Mouse (Mus musculus) spleen, embryonic (tissue): Measurements from ENCODE around the gene Dusp5.
"Not testable (repeated sequence)": the region's sequence is repeated elsewhere in the genome, so short reads cannot be mapped to it uniquely, and the experiment has no call there.

ENCODE experiments used
- CTCF ChIA-PET: fragments of 350-600 bp; sonication (Branson Sonifier 250); formaldehyde crosslinking; loops from one replicate; lab custom pipeline; 2022; lab: Charles Lee

Dusp5 gene

GRCm38 (mm10) chr19:53572607-53573006 lies 43.7 kb downstream of the Dusp5 start:
- CTCF ChIA-PET: interaction anchor here (0.7 kb wide), 1 partner anchor 185 kb away, joined by 3 read pairs; no protein-coding TSS in a partner anchor

- CTCF ChIA-PET: no interaction called here
Observed at GRCm38 (mm10) chr19:53573151-53573550, 44.2 kb downstream of the Dusp5 start.

- CTCF ChIA-PET: no interaction called here
Observed at GRCm38 (mm10) chr19:53574131-53574530, 45.2 kb downstream of the Dusp5 start.

GRCm38 (mm10) chr19:53574546-53574945 lies 45.6 kb downstream of the Dusp5 start:
- CTCF ChIA-PET: no interaction called here

DNA sequence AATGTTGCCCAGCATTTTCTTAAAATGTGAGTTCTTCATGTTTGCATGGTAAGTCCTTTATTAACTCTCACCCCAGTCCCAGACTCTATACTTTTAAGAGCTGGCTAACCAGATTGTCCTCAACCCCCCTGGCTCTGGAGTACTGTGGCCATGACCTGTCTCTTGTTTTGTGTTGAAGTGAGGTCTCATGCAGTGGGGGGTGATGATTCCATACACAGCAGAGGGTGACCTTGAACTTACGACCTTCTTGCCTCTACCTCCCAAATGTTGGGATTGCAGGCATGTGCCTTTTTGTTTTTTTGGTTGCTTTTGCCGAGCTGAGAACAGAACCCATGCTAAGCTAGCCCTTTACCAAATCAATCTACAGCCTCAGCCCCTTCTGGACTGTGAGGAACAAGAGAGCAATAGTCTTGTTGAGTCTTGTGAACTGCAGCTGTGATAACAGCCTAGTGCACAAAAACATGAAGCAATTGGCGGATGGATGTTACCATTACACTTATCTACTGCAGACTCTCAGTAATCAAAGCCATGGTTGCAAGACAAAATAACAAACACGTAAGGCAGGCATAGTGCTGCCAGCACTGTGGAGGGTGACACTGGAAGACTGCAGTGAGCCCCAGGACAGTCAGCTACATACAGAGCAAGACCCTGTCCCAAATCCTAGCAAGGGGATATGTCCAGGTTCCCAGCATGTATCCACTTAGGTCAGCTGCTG lies 46.5 kb downstream of the Dusp5 start:
- CTCF ChIA-PET: interaction anchor here (0.8 kb wide), 1 partner anchor 156 kb away, joined by 13 read pairs; no protein-coding TSS in a partner anchor

DNA sequence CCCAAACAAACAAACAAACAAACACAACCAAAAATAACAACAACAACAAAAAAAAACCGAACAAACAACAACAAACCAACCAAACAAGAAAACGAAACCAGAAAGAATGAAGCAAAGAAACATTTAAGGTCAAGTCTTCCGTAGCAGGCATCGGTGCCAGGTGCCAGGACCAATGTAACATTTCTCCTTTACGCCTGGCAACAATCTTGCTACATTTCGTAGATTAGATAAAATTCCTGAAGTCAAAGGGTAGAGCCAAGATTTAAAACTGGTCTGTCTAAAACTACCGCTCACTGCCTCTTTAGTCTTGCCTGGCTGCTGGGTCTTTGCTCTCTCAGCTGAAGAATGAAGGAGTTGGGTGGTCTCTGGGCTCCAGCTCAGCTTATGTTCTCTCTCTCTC lies 47.2 kb downstream of the Dusp5 start:
- CTCF ChIA-PET: no interaction called here

DNA sequence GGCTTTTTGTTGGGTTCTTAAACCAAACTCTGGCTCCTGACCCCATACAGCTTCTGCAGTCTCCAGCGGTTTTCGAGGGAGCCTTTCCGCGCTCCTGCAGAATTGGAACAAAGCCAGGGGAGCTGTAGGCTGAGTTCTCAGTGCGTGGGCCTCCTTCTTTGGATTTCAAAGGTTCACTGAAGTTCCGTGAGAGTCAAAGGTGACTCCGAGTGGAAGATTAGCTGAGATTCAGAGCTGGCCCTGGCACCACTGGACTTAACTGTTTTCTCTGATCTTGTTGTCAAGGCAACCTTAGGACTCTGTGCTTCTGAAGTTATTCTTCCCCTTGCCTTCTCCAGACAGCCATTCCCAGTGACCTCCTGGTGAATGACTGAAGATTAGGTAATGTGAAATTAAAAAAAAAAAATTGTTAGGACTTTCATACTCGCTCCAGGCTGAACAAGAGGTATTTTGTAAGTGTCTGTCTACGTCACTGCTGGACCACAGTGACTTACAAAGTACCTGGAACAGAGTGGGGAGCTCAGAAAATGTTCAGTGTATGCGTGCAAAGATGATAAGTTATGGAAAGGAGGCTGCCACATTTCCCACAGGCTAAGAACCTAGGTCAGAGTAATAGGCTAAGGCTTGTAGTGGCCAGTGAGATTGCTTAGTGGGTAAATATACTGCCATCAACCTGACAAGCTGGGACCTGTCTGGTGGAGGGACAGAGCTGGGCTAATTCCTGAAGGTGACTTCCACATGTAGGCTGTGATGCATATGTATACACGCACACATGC lies 48.3 kb downstream of the Dusp5 start:
- CTCF ChIA-PET: interaction anchor here (0.7 kb wide), 2 partner anchors 73 to 192 kb away, joined by 3 to 5 read pairs; no protein-coding TSS in a partner anchor

- CTCF ChIA-PET: interaction anchor here (1.2 kb wide), 1 partner anchor 185 kb away, joined by 4 read pairs; no protein-coding TSS in a partner anchor
Observed at GRCm38 (mm10) chr19:53578597-53579252, 49.8 kb downstream of the Dusp5 start.

GRCm38 (mm10) chr19:53580271-53580670 lies 51.4 kb downstream of the Dusp5 start:
- CTCF ChIA-PET: interaction anchor here (0.7 kb wide), 2 partner anchors 63 to 161 kb away, joined by 5 to 11 read pairs; no protein-coding TSS in a partner anchor

GRCm38 (mm10) chr19:53587686-53588085 lies 58.8 kb downstream of the Dusp5 start:
- CTCF ChIA-PET: not testable (repeated sequence)

GRCm38 (mm10) chr19:53588968-53589367 lies 60.1 kb downstream of the Dusp5 start, which contains the start of gene Nutf2-ps1:
Nutf2-ps1 (minus strand) TSS chr19:53589068.
- CTCF ChIA-PET: not testable (repeated sequence)
